Mouse (Mus musculus) embryo, embryonic 10.5 days (tissue): ENCODE data around the gene Ugt3a1.
"Not testable (repeated sequence)": the region's sequence is repeated elsewhere in the genome, so short reads cannot be mapped to it uniquely, and the experiment has no call there.

Experiments used
- DNase-seq: peaks from one replicate; pipeline ENCODE4 v3.0.0-alpha.2; 2015; ENCODE audit warnings: low spot score

The Ugt3a1 gene

GRCm38 (mm10) chr15:9276838-9277295, at the start of gene Ugt3a1:
Gene Ugt3a1 (plus strand): TSS chr15:9276888.
- DNase-seq, result no peak

GRCm38 (mm10) chr15:9230917-9231316, 45.8 kb upstream of the Ugt3a1 start:
- not testable (repeated sequence) for DNase-seq

GRCm38 (mm10) chr15:9246345-9246744, 30.3 kb upstream of the Ugt3a1 start:
- no peak for DNase-seq

- DNase-seq, result no peak
Measured at GRCm38 (mm10) chr15:9252891-9253290, 23.8 kb upstream of the Ugt3a1 start.

GRCm38 (mm10) chr15:9260621-9261020, 16.1 kb upstream of the Ugt3a1 start:
- no peak for DNase-seq

DNA sequence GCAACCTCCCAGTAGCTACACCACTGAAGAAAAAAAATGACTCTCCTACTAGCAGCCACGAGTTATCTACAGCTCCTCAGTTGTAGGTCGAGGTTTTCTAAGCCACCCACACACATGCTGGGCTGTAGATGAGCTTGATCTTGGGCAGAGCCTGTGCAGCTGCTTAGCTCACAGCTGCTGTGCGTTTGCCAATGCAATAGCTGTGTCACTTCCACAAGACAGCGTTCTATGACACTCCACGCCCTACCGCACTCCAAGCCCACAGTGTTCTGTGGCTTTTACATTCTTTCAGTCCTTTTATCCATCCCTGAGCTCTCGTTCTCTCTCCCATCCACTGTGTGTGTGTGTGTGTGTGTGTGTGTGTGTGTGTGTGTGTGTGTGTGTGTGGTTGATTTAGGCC, 4.8 kb upstream of the Ugt3a1 start:
- no peak for DNase-seq

- DNase-seq, result no peak
Measured at GRCm38 (mm10) chr15:9279026-9279425, 2.3 kb downstream of the Ugt3a1 start.

- no peak for DNase-seq
Measured at GRCm38 (mm10) chr15:9279596-9279995, 2.9 kb downstream of the Ugt3a1 start.

DNA sequence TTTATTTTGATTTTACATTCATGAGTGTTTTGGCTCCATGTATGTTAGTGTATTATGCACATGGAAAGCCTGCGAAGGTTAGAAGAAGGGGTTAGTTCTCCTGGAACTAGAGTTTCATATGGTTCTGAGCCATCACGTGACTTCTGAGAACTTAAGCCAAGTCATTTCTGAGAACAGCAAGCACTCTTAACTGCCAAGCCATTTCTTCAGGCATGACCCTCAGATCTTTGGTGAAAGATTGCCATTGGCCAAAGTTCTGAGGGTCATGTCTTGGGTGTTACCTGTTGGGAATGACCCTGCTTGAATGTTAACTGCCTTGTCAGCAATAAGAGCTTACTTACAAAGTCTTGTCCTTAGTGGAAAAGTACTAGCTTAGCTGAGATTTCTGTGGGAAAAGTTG, 6.5 kb downstream of the Ugt3a1 start:
- no peak for DNase-seq

GRCm38 (mm10) chr15:9289660-9290059, 13.0 kb downstream of the Ugt3a1 start:
- no peak for DNase-seq

DNA sequence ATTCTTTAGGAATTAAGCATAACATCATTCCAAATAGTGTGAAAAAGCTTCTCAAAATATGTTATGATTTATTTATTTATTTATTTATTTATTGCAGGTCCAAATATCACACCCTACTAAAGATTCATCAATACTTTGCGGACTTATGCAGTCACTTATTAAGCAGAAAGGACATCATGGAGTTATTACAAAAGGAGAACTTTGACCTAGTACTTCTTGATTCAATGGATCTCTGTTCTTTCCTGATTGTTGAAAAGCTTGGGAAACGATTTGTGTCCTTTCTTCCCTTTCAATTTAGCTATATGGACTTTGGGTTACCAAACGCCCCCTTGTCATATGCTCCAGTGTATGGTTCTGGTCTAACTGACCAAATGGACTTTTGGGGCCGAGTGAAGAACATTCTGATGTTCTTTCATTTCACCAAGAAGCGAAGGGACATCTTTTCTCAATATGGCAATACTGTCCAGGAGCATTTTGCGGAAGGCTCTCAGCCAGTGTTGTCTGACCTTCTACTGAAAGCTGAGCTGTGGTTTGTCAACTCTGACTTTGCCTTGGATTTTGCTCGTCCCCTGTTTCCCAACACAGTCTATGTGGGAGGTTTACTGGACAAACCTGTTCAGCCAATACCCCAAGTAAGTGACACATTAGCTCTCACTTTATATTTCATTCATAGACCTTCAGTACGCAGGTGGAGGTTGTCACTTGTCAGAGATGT, 29.4 kb downstream of the Ugt3a1 start:
- no peak for DNase-seq

GRCm38 (mm10) chr15:9334596-9334995, 57.9 kb downstream of the Ugt3a1 start:
- no peak for DNase-seq

DNA sequence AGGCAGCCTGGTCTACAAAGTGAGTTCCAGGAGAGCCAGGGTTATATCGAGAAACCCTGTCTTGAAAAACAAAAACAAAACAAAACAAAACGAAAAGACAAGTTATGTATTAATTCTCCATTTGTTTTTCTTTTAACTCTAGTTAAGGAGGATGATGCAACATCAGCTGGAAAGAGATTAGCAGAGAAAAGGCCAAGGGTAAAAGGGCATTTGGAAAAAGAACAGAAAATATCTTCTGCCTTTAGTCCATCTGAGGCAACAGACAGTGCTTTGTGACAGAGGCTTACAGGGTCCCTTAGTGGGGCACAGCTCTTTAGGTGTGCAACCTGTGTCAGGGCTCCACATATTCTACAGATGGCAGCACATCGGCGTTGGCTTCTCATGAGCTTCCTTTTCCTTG, 58.7 kb downstream of the Ugt3a1 start, which contains the start of gene Ugt3a2:
Ugt3a2 (plus strand) TSS at position 210 of the 400 bp plus-strand sequence.
- DNase-seq, result no peak

- DNase-seq, result no peak
Measured at GRCm38 (mm10) chr15:9336616-9337015, 59.9 kb downstream of the Ugt3a1 start.

DNA sequence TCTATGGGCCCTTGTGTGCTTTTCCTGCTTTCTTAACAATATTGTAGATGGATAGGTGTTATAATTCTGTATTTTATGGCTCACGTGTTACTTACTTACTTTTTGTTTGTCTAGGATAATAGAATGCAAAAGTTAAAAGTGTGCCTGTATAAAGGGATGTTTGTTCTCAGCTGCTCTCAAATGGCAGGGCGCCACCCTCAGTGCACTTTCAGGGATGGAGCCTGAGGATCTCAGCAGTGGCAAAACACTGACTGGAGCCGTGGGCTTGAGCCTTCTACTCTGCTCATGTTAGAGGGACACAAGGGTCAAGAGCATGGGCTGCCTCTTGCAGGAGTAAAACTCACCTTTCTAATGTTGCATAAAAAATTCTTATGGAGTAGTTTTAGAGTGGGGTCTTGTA, 60.3 kb downstream of the Ugt3a1 start:
- no peak for DNase-seq

- no peak for DNase-seq
Measured at GRCm38 (mm10) chr15:9348739-9349138, 72.1 kb downstream of the Ugt3a1 start.

DNA sequence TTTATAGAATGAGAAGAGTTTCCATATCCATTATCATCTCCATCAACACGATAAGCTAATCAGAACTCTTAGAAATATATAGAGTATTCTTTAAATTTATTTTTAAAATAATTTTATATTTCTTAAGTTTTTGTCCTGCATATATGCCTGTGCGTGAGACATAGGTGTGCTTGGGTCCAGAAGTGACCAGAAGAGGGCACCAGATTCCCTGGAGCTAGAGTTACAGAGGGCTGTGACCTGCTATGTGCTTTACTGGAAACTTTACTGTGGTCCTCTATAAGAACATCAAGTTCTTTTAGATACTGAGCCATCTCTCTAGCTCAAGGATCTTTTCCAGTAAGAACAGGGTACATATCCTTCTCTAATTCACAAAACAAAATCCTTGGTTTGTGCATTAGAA, 86.1 kb downstream of the Ugt3a1 start:
- no peak for DNase-seq
